14 mouse cellular contexts compared by ENCODE assay signal in genomic region chr16:30998048-30998447, GRCm38 (mm10).
DNase-seq lines count a peak whose midpoint lies in the region; ATAC-seq lines count a peak whose summit lies in the region.
"Had no signal": no experiment of that assay in that cellular context is flagged by ENCODE, and none has a peak within 500 bp of the region (broad histone marks: within the 10 kb centered on the region; RNA-seq: fewer than 3 reads in every experiment).

No protein-coding gene starts in this region.

- ATAC-seq in cerebellum, adult (ENCODE audit: insufficient number of reproducible peaks, low FRiP score, low TSS enrichment) = peak; percentile 84
- ATAC-seq in megakaryocyte-erythroid progenitor cell, adult 5-6 weeks (replicated peaks; ENCODE audit: low FRiP score, low TSS enrichment, poor library complexity, severe bottlenecking) = no peak
- ATAC-seq: activated CD4-positive, CD25-positive, alpha-beta regulatory T cell, adult 4 months; forebrain, embryonic 13.5 days; Patski had no signal

- peak; percentile 75 for DNase-seq in kidney, adult 9 months
- no peak for DNase-seq in kidney, postnatal 14 days
- DNase-seq in brain, adult 2 months (ENCODE audit: low read depth, low spot score) = peak; percentile 97
- peak; percentile 90 to 94 for DNase-seq in cerebellum, postnatal 10 days
- no peak for DNase-seq in urinary bladder, adult 18-20 months (ENCODE audit: low spot score in 2 of 2)
- DNase-seq: heart, postnatal 14 days; lung, embryonic 14.5 days; midbrain, embryonic 14.5 days; right cerebral cortex, postnatal 4 days had no signal

Comparison
In these comparisons a context has a peak if more than half of its experiments do, and no peak if none do; other contexts are left out.
1. DNase-seq: peak in kidney, adult 9 months (single experiment), brain, adult 2 months (single experiment) and cerebellum, postnatal 10 days (2 of 2); none in kidney, postnatal 14 days (single experiment) and urinary bladder, adult 18-20 months (0 of 2).